Mouse (Mus musculus) fibroblast of lung, adult 2 months (primary cell): Measurements from ENCODE around the gene Bpnt1.

Experiments
- DNase-seq: peaks from one replicate; pipeline ENCODE4 v3.0.0-alpha.2; 2011; ENCODE audit warnings: low read depth

Gene Bpnt1

DNA sequence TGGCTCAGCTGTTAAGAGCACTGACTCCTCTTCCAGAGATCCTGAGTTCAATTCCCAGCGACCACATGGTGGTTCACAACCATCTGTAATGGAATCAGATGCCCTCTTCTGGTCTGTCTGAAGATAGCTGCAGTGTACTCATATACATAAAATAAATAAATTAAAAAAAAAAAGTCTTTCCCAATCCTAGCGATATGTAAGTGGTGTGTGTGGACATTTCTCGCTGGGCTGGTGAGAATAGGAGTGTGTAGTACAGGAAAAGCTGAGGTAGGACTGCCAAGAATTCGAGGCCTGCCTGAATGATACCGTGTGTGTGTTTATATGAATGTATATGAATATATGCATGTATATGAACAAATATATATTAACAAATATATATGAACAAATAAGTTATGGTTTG lies 585 bp upstream of the Bpnt1 start:
- no peak for DNase-seq

DNA sequence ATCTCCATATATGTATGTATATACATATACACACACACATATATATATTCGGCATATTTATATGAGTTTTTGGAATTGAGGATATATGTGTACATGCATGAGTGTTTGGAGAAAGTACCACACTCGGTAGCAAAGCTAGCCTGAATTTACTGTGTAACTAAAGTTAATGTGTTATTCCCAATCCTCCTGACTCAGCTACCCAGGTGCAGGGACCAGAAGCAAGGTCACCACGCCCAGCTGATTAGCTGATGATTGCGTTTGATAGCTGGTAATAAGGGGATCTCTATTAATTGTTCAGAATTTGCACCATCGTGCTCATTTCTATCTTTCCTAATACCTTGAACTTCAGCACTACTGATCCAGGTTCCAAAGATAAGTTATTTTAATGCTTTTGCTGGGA lies 1.7 kb downstream of the Bpnt1 start:
- no peak for DNase-seq

DNA sequence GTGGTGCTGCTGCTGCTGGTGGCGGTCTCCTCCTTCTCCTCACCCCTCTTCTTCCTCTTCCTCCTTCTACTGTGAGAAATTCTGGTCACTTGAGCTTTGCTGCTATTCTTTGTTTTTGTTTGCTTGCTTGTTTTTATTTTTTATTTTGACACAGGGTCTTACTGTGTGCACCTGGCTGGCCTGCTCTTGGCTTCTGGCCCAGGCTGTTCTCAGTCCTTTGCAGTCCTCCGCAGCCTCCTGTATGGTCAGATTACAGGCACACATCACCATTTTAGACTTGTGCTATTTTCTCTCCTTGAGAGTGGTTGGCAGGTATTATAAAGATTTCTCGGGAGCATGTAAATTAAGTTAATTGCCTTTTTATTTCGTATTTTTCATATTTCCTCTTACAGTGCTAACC lies 2.2 kb downstream of the Bpnt1 start:
- no peak for DNase-seq

DNA sequence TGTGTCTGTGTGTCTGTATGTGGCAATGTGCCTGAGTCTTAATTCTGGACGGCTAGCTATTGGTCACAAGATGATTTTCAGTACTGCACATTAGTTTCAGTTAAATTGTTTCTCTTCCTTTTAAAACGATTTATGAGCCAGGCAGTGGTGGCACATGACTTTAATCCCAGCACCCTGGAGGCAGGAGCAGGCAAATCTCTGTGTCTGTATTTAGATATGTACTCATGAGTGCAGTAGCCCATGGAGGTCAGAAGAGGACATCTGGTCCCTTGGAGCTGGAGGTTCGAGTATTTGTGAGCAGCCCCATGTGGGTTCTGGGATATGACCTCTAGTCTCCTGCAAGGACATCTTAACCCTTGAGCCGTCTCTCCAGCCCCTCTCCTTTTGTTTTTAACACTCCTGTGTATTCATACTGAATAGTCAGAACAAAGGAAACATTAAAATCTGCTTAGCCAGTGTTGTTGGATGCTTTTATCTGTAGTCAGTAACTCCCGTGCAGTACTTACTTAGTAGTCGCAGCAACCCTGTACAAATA lies 3.3 kb downstream of the Bpnt1 start:
- DNase-seq, result no peak

DNA sequence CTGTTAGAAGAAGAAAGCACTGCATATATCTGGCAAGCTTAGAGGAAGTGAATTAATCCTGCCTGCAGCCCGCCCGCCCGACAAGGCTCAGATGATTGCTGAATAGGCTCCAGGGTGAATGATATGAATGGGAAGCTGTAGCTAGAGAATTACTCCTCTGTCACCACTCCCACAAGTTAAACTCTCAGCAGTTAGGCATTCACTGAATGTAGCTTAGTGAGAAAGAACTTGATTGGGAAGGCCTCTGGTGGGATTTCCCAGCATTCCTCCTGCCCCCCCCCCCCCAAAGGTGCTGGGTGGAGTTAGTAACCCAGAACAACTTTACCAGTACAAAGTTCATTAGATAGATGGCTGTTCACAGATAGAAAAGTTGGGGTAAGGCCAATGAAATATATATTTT lies 4.6 kb downstream of the Bpnt1 start:
- DNase-seq, result peak; percentile 15

DNA sequence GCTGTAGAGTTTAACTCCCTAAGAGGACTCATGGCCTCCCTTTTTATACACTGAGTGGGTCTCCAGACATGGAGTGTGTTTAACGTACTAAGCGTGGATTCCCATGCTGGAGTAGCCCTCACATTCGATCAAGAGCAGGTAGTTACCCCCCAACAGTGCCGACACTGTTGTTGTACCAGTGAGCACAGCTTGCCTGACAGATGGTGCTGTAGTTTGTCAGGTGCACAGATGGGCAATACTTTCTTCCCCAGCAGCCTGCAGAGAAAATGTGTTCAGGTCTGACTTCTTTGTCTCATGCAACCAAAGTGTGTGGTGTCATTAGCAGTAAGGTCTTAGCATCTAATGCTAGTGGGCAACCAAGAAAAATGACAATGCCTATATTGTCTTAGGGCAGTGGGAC lies 10.5 kb downstream of the Bpnt1 start:
- no peak for DNase-seq

DNA sequence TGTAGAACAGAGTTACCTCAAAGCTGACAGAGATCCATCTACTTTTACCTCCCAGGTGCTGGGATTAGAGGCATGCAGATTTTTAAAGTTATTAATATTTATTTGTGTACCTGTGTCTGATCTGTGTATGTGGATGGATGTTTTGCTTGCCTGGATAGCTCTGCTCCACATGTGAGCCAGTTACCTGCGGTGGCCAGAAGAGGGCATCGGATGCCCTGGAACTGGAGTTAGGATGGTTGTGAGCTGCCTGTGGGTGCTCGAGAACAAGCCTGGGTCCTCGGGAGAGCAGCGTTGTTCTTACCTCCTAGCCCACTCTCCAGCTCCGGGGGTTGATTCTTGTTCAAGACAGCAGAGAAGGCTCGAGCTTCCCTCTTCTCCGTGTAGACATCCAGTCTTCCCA lies 11.5 kb downstream of the Bpnt1 start:
- DNase-seq, result no peak

DNA sequence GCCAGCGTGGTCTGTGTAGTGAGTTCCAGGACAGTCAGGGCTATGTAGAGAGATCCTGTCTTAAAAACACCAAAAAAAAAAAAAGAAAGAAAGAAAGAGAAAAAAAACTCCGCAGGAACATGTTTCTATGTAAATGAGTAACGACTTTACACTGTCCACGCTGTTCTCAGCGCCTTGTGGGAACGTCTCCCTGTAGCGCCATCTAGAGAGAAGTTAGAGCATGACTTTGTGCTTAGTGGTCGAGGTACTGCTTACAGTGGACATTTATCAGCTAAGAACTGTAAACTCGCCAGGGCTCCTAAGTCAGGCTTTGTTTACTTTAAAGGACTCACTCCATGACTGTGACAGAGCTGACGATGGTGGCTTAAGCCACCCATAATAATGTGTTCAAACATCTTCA lies 14.2 kb downstream of the Bpnt1 start:
- DNase-seq, result no peak

DNA sequence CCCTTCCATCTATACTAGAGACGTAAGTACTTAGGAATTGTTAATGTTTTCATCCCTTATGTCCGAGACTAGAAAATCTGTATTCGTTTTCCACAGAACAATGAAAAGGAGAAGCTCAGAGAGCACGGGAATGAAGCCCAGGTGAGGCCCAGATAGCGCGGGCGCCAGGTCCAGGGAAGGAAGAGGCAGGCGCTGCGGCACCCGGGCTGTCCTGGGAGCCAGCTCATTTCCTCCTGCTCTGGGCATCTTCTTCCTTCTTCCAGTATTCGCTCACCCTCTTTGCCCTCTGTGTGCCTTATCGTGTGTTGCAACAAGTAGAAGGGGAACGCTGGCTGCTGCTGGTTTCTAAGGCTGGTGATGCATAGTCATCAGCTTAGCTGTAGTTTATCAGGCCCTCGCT lies 17.8 kb downstream of the Bpnt1 start:
- DNase-seq, result no peak

DNA sequence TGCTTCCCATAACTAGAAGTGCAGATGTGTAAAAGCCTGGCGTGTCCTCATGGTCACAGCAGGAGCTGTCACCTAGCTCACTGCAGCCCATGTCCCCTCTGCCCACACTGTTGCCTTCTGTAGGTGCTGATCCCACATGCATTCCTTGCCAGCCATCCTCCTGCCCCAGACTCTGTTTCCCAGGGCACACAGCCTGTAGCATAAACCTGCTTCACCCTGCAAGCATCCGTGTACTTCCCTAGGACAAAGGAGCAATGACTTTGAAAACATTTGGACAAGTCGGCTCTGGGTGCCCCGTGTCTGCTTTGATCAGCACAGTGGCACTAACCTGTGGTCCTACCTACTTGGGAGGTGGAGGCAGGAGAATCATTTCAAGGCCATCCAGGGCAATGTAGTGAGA lies 18.7 kb downstream of the Bpnt1 start:
- no peak for DNase-seq

DNA sequence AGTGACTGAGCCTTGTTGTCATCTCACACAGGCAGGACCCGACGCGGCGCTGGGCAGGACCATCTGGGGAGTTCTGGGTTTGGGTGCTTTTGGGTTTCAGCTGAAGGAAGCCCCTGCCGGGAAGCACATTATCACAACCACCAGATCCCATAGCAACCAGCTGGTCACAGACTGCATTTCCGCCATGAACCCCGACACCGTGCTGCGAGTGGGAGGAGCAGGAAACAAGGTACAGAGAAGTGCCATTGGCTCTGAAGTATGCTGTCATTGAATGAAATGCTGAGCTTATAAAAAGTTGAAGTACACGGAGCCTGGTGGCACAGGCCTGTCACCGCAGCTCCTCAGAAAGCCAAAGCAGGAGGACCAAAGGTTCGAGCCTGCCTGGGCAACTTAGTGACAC lies 20.2 kb downstream of the Bpnt1 start:
- DNase-seq, result no peak

DNA sequence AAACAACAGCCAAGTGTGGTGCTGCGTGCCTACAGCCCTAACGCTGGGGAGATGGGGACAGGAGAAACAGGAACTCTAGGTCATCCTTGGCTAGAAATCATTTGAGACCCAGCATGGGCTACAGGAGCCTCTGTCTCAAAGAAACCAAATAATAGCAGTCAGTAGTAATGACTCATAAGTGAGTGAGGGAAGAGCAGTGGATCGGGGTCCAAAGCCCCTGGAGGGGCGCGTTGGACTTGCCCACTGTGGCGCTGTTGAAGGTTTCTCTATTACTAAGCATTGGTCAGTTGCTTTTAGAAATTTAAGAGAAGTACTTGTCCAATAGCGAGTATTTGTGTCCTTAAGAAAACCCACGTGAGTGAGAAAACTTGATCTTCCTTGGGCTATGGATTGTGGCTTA lies 21.4 kb downstream of the Bpnt1 start:
- DNase-seq, result no peak

DNA sequence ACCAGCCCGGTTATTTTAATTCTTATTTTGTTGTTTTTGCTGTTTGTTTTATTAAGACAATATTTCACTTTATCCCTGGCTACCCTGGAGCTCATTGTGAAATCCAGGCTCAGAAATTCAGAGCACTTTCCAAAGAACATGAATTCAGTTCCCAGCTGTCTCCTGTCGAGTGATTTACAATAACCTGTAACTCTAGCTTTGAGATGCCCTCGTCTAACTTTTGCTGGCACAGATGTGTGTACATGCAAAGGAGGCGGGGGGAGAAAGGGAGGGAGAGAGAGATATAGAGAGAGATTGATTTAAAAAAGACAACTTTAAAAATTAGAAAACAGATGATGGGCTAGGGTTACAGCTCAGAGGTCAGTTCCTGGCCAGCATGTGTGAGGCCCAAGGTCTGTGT lies 22.8 kb downstream of the Bpnt1 start:
- no peak for DNase-seq

DNA sequence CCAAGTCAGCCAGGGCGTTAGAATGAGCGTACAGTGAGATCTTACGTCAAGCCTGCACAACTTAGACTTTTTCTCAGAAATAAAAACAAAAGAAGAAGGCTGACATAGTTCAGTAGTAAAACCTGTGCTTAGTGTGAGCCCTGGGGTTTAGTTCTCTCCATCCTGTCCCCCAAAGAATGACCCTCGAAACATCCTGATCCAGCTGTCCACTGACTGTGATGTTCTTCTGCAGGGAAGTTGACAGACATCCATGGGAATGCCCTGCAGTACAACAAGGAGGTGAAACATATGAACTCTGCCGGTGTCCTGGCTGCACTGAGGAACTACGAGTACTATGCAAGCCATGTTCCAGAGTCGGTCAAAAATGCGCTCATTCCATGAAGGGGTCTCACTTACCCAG lies 24.3 kb downstream of the Bpnt1 start:
- DNase-seq, result no peak

DNA sequence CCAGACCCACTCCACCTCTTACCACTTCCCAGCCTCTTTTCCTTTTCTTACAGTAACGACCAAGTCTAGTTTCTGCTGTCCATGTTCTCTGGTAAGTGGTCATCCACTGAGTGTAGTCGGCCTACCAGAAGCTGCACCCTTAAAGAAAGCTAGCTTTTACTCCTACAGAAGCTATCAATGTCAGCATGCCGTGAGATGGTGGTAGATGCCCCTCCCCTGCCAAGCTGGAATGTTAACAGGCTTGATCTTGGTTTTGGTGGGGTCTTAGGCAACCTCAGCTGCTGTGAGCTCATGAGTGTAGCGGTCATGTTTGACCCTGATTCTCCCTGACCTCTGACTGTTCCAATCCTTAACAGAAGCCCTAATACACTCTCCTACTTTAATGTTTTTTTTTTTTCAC lies 26.3 kb downstream of the Bpnt1 start:
- DNase-seq, result no peak

DNA sequence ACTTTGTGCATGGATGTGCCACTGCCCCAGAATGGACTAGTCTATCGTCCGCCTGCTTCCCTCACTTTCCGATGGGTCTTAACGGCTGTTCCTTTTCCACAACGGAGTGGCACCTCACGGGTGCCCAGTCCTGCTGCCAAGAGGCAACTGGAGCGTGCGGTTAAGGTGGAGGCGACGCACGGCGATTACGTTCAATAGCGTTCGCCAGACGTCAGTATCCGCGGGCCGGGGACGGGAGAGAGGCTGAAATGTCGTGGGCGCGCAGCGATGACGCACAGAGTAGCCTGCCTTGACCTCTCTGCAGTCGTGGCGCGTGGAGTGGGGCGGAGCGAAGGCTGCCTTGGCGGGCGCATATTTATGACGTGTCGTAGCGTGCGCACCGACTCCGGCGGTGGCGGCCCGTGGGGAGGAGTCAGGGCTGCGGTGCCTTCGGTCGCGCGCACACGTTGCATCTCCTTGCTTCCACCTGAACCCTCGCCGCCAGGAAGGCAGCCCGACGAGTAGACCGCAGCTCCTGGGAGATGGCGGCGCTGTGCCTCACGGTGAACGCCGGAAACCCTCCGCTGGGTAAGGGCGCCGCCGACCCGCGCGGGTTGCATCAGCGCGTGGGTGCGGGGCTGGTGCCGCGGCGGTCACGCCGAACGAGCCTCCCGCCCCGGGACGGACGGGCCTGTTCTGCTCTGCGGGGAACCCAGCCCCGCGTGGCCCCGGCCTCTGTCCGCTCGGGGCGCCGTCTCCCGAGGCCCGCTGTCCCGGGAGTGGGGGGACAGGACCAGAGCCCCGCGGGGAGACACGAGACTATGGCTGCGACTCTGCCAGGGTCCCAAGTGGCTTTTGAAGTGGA lies 30.9 kb downstream of the Bpnt1 start, which contains the start of gene Eprs:
Eprs (plus strand) TSS at position 368 of the 844 bp plus-strand sequence.
- peak; percentile 97 for DNase-seq

DNA sequence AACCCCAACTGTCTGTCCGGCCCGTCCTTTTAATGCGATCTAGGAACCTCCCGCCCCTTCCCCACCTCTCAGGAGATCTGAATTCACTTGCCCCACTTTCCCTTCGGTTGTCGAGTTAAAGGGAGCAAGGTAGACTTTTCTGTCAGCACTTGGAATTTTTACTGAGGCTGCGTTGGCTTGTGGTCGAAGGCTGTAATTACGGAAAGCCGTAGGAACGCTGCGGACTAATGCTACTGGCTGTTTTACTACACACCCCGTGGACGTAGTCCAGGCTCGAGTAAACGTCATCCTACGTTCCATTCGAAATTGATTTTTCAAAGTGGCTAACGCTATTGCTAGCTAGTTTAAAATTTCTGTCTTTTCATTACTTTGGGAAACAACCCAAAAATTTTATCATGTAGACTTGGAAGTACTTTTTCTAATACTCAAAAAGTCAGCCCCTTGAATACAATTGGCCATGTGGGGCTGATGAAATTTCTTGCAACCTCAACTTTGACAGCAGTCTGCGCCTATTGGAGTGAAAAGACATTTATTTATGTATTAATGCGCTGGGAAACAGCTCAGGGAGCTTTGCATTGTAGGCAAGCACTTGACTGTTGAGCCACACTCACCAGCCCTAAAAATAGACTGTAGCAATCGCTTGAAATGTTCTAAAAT lies 31.7 kb downstream of the Bpnt1 start:
- DNase-seq, result peak; percentile 55

DNA sequence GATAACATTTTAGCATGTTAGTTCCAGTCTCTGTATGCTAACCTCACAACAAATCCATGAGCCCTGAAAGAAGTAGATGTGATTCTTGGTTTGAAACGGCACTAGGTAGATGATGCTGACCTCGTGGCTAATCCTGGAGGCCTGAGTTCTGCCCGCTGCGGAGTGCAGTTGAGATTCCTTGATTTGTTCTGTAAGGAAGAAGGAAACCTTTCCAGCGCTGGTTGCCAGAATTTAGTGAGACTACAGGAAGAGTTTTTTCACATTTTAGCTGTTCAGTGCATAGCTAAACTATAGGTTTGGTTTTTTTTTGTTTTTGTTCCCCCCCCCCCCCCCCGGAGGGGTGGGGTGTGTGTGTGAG lies 32.2 kb downstream of the Bpnt1 start:
- DNase-seq, result no peak

DNA sequence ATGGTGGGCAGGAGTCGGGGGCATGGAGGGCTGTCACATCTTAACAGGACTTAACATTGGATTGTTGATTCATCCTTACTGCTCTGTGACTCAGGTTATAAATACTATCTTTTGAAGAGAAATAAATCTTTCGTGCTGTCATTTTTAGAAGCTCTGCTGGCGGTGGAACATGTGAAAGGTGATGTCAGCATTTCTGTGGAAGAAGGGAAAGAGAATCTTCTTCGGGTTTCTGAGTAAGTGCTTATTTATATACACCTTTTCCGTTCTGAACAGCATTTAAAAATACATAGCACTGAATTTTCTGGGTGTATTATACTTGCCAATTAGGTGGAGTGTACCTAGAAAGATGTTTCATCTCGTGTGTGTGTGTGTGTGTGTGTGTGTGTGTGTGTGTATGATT lies 35.4 kb downstream of the Bpnt1 start:
- no peak for DNase-seq

DNA sequence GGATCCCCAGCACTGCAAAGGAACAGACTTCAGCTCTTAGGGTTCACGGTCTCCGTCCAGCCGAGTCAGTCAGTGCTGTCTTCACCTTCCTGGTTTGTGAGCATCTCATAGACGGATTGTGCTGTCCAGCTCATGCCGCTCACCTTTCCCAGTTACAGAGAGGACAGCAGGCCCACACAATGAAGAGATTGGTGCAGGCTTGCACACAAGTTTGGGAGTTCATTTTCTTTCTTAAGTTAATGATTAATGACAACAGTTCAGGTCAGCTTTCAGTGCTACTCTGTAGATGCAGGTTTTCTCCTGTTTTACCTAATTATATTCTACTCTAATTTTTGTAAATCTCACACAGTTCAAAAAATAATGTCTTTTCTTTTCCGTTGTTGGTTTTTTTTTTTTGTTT lies 38.0 kb downstream of the Bpnt1 start:
- no peak for DNase-seq

DNA sequence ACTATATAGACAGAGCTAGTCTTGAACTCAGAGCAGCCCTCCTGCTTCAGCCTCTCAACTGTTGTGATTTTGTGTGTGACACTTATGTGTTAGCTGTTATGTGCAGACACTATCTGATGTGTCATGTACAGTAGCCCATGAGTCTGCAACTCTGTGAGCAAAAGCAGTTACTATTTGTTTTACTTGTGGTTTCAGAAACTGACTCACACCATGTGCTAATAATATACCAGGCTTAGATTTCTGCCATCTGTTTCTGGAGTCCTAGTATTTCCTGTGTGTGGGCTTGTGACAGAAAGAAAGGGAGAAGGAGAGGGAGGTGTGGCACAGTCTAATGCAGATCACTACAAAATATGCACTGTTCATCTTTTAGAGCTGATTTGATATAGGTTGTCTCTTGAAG lies 44.4 kb downstream of the Bpnt1 start:
- DNase-seq, result peak; percentile 48

DNA sequence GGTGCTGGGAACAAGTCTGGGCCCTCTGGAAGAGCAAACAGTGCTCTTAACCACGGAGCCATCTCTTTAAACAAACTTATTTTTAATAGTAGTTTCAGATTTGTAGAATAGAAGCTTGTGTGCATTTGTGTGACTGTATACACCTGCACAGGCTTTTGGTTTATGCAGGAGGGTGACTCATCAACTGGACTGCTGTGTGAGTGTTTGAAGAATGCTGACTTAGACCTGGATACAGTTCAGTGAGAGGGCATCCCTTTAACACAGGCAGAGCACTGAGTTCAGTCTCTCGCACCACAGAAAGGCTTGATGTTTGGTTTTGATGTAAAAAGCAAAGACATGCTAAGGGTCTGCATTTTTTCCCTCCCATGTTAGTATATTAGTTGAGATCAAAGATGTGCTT lies 45.5 kb downstream of the Bpnt1 start:
- DNase-seq, result no peak

DNA sequence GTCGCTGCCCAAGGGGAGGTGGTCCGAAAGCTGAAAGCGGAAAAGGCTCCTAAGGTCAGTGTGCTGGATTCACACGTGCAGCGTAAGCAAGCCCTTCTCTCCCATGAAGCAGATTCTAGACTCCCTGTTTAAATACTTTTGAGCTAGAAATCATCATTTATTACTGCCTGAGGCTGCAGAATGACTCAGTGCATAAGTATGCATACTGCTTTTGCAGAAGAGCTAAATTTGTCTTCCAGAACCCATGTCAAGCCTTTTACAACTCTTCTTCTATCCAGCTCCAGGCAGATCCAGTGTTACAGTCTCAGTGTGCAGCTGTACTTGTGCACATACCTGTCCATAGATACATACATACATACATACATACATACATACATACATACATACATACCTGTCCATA lies 69.7 kb downstream of the Bpnt1 start:
- no peak for DNase-seq

DNA sequence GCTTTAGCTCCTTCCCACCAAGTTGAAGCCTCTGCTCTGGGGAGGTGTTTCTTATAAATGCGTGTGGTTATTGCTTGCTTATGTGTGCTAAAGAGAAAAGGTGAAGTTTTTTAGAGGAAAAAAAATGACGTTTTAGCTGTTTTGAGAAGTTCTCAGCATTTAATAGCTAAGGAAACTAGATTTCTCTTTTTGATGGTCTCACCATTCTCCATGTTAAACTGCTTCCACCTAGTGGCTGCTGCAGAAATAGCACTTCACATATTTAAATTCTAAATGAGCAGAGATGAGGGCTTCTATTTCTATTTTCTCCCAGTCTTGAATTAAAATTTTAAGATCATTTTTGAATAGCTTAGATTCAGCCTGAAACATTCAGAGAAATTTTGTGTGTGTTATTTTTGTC lies 72.1 kb downstream of the Bpnt1 start:
- DNase-seq, result peak; percentile 26
